Mouse (Mus musculus) cerebellum, adult 18-20 months (tissue): ENCODE data around the gene Hnrnpr.

ENCODE experiments used
- DNase-seq, 2 experiments: peaks; one replicate each; pipeline ENCODE4 v3.0.0; 2021

Gene Hnrnpr

GRCm38 (mm10) chr4:136309780-136310179, 962 bp upstream of the Hnrnpr start:
- peak; percentile 26 for DNase-seq

GRCm38 (mm10) chr4:136311042-136311999, 579 bp downstream of the Hnrnpr start:
- peak; percentile 52 to 67 for DNase-seq

GRCm38 (mm10) chr4:136312616-136313015, 1.9 kb downstream of the Hnrnpr start:
- no peak for DNase-seq

GRCm38 (mm10) chr4:136317667-136318066, 6.9 kb downstream of the Hnrnpr start:
- DNase-seq = no peak

GRCm38 (mm10) chr4:136320016-136320415, 9.3 kb downstream of the Hnrnpr start:
- DNase-seq = no peak

- peak; percentile 15 to 18 for DNase-seq
Observed at GRCm38 (mm10) chr4:136324226-136324625, 13.5 kb downstream of the Hnrnpr start.

GRCm38 (mm10) chr4:136327238-136327637, 16.5 kb downstream of the Hnrnpr start:
- DNase-seq = no peak

GRCm38 (mm10) chr4:136328115-136328514, 17.4 kb downstream of the Hnrnpr start:
- DNase-seq = no peak

GRCm38 (mm10) chr4:136331709-136332108, 21.0 kb downstream of the Hnrnpr start:
- no peak for DNase-seq

- DNase-seq = no peak
Observed at GRCm38 (mm10) chr4:136333191-136333590, 22.4 kb downstream of the Hnrnpr start.

GRCm38 (mm10) chr4:136335065-136335464, 24.3 kb downstream of the Hnrnpr start:
- no peak for DNase-seq

GRCm38 (mm10) chr4:136337129-136337528, 26.4 kb downstream of the Hnrnpr start:
- DNase-seq = no peak

- no peak for DNase-seq
Observed at GRCm38 (mm10) chr4:136349616-136350015, 38.9 kb downstream of the Hnrnpr start.

- no peak for DNase-seq
Observed at GRCm38 (mm10) chr4:136357026-136357425, 46.3 kb downstream of the Hnrnpr start.

- DNase-seq = no peak
Observed at GRCm38 (mm10) chr4:136357429-136357828, 46.7 kb downstream of the Hnrnpr start.

- no peak for DNase-seq
Observed at GRCm38 (mm10) chr4:136367856-136368255, 57.1 kb downstream of the Hnrnpr start.

- DNase-seq = peak; percentile 58
Observed at GRCm38 (mm10) chr4:136369727-136370126, 59.0 kb downstream of the Hnrnpr start.

- DNase-seq = no peak
Observed at GRCm38 (mm10) chr4:136373494-136374181, 62.9 kb downstream of the Hnrnpr start.

- DNase-seq = no peak
Observed at GRCm38 (mm10) chr4:136377001-136377400, 66.3 kb downstream of the Hnrnpr start.

GRCm38 (mm10) chr4:136383052-136383451, 72.3 kb downstream of the Hnrnpr start:
- DNase-seq = no peak

- DNase-seq = no peak
Observed at GRCm38 (mm10) chr4:136383839-136384238, 73.1 kb downstream of the Hnrnpr start.

- DNase-seq = peak; percentile 10 to 18
Observed at GRCm38 (mm10) chr4:136387261-136387660, 76.5 kb downstream of the Hnrnpr start.

GRCm38 (mm10) chr4:136401806-136402205, 91.1 kb downstream of the Hnrnpr start:
- no peak for DNase-seq

- DNase-seq = no peak
Observed at GRCm38 (mm10) chr4:136407831-136408230, 97.1 kb downstream of the Hnrnpr start.
